Mouse (Mus musculus) embryonic fibroblast, embryonic 13.5 days (primary cell): ENCODE data around the gene Cdkal1.

ENCODE experiments used
- CTCF ChIP-seq: IDR thresholded peaks from 2 replicates; pipeline ENCODE4 v1.5.1; 2011; ENCODE audit warnings: mild to moderate bottlenecking, control low read depth, low read length, moderate library complexity, borderline replicate concordance; ENCODE audit not compliant: insufficient read depth
- POLR2A ChIP-seq: IDR thresholded peaks from 2 replicates; pipeline ENCODE4 v1.6.1; 2011; ENCODE audit warnings: low read depth, mild to moderate bottlenecking, control low read depth, low read length, moderate library complexity

GRCm38 (mm10) chr13:29203426-29203825 lies 652.0 kb downstream of the Cdkal1 start:
- no peak for TF ChIP-seq CTCF
- TF ChIP-seq POLR2A: no peak
